Mouse (Mus musculus): ENCODE measurements around the gene Egfem1.

DNA sequence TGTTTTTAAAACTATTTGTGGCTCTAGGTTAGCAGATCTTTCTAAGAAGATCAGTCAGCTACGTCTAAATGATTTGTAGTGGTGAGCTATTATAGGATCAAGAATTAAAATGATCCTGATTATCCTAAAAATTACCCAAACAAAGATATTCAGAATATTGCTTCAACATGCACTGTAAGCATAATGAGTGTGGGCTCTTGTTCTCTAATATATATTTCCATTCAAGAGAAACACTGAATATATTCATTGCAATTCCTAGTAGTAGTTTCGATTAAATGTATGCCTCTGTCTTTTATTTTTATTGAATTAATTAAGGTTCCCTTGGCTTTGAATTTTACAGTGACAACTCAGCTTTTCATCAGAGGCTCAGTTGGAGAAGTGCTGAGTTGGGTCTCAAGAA, 527.4 kb downstream of the Egfem1 start:
- TF ChIP-seq POLR2A (IDR thresholded peaks at IDR 0.05; ENCODE audit: borderline replicate concordance, control insufficient read depth, low read depth, low read length), result no peak
- no peak for TF ChIP-seq CTCF (IDR thresholded peaks at IDR 0.05; ENCODE audit: control insufficient read depth, insufficient read depth, low read length)
